Mouse (Mus musculus) limb, embryonic 12.5 days (tissue): ENCODE results near the gene Synm. TPM values are rescaled to one million over a fixed set of nuclear protein-coding genes. Genes with fewer than 3 reads are reported as not detected.

Experiments used
- microRNA-seq: library from miRNA; unstranded; fragments of <30 nt; microRNA quantifications from one replicate; pipeline ENCODE4, GENCODE M21; 2017
- polyA plus RNA-seq: library from polyadenylated mRNA; unstranded; fragments of >200 nt; fragmentation: Nextera tagmentation; extraction: Ambion mirVana; gene quantifications from 2 replicates; pipeline ENCODE4 v1.2.1, GENCODE M21; 2016

The Synm gene
- polyA plus RNA-seq, 1 experiment from 2014 or later, result 0.65 TPM

Small RNAs within 50 kb of the gene (microRNA-seq; reads per million reads assigned to microRNA genes)
- gene Gm23844, result not detected

Other genes starting within 250 kb of the Synm start
- 27.1 and 29.6 TPM in 2 replicates for gene Lrrc28, start 114.5 kb downstream of the Synm start, polyA plus RNA-seq
- gene Ttc23, start 112.3 kb downstream of the Synm start, polyA plus RNA-seq, result 63.0 and 68.2 TPM in 2 replicates
- gene Igf1r, start 193.1 kb upstream of the Synm start, polyA plus RNA-seq, result 45.2 and 47.2 TPM in 2 replicates